11 mouse cellular contexts compared by ENCODE assay signal in the genomic region with DNA sequence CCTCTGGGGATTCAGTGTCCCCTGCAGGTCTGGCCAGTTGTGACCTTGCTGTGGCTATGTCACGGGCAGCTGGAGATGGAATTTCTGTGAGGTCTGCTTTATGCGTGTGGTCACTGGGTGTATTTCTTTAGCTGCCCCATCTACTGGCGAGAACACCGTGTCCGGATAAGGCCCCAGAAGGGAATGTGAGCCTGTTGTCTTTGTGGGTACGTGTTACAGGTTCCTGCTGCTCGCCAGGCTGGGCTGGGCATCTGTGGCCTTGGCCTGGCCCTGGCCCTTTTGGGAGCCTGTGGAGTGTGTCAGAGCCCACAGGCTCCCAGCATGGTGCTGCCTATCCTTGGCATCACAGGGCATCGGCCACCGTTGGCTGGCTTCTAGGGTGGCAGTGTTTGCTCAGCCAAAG. TPM values are rescaled to one million over a fixed set of nuclear protein-coding genes. Genes with fewer than 3 reads are reported as not detected.
A peak's percentile ranks its signal among the peaks of the same experiment; 100 is the strongest.
DNase-seq lines count a peak whose midpoint lies in the region; ATAC-seq and TF ChIP-seq lines count a peak whose summit lies in the region.
"Had no signal": no experiment of that assay in that cellular context is flagged by ENCODE, and none has a peak within 500 bp of the region (broad histone marks: within the 10 kb centered on the region; RNA-seq: fewer than 3 reads in every experiment).

No protein-coding gene starts in this region.

- H3K4me2 ChIP-seq in heart, embryonic 16.5 days (ENCODE audit: low read depth, low read length) = no peak overlapping the region
- 0 out of 2 replicates have a peak overlapping the region, but pooled peaks have one; percentile 23 for H3K4me2 ChIP-seq in kidney, embryonic 15.5 days
- H3K4me2 ChIP-seq: embryonic facial prominence, embryonic 12.5 days; liver, embryonic 15.5 days; neural tube, embryonic 15.5 days had no signal

- no peak for TF ChIP-seq CTCF in cerebellum, adult 2 months (IDR thresholded peaks at IDR 0.05; ENCODE audit: borderline replicate concordance, insufficient read depth, low read depth, low read length)

- 55% methylated on average over 9 of the region's 9 CpGs for WGBS in heart, embryonic 16.5 days
- WGBS in cerebellum, adult 2 months = 22% methylated on average over 9 of the region's 9 CpGs
- WGBS in kidney, embryonic 15.5 days = 53% methylated on average over 9 of the region's 9 CpGs

- DNase-seq in heart, adult 18-20 months = no peak
- DNase-seq in adrenal gland, adult 8-10 months = peak; percentile 65
- peak; percentile 53 to 66 for DNase-seq in cerebellum, adult 2 months
- DNase-seq in right cerebral cortex, postnatal 4 days = no peak
- DNase-seq in left cerebral cortex, adult 18-20 months (ENCODE audit: low spot score in 2 of 2) = no peak

- H3K27me3 ChIP-seq in heart, embryonic 16.5 days (ENCODE audit: control insufficient read depth, insufficient read depth, low read length) = peaks cover 4% of the 10 kb centered on the region; the same call in 1 of the 2 replicates
- H3K27me3 ChIP-seq in cerebellum, adult 2 months (ENCODE audit: control insufficient read depth, insufficient read depth, low read length) = peaks cover 6% of the 10 kb centered on the region; the same call in 1 of the 2 replicates
- H3K27me3 ChIP-seq in kidney, embryonic 15.5 days = no peaks in the 10 kb centered on the region; the same call in 1 of the 2 replicates
- H3K27me3 ChIP-seq: embryonic facial prominence, embryonic 12.5 days had no signal

- H3K9ac ChIP-seq in heart, embryonic 16.5 days (ENCODE audit: low read length) = peak overlapping the region; percentile 51; the same call in 1 of the 2 replicates
- H3K9ac ChIP-seq in kidney, embryonic 15.5 days = no peak overlapping the region
- H3K9ac ChIP-seq: embryonic facial prominence, embryonic 12.5 days; liver, embryonic 15.5 days; neural tube, embryonic 15.5 days had no signal

- no peak for TF ChIP-seq POLR2A in cerebellum, adult 2 months (IDR thresholded peaks at IDR 0.05; ENCODE audit: borderline replicate concordance, insufficient read depth, low read length)

- H3K27ac ChIP-seq in heart, embryonic 16.5 days (ENCODE audit: low read length) = peak overlapping the region; percentile 85
- H3K27ac ChIP-seq in cerebellum, adult 2 months (ENCODE audit: insufficient read depth, low read length) = no peak overlapping the region
- peak overlapping the region; percentile 91 for H3K27ac ChIP-seq in kidney, embryonic 15.5 days
- H3K27ac ChIP-seq: embryonic facial prominence, embryonic 12.5 days; liver, embryonic 15.5 days; neural tube, embryonic 15.5 days had no signal

- ATAC-seq in heart, embryonic 16.5 days (replicated peaks; ENCODE audit: extremely low read depth, insufficient read depth, low FRiP score) = no peak
- 0 out of 2 replicates have a peak, but pooled peaks have one; percentile 23 for ATAC-seq in kidney, embryonic 15.5 days (replicated peaks; ENCODE audit: low FRiP score)

- H3K4me3 ChIP-seq in heart, embryonic 16.5 days (ENCODE audit: low read length) = no peak overlapping the region
- no peak overlapping the region for H3K4me3 ChIP-seq in cerebellum, adult 2 months (replicated peaks; ENCODE audit: insufficient read depth, low read depth, low read length)
- H3K4me3 ChIP-seq in kidney, embryonic 15.5 days (replicated peaks) = no peak overlapping the region
- H3K4me3 ChIP-seq: embryonic facial prominence, embryonic 12.5 days; liver, embryonic 15.5 days; neural tube, embryonic 15.5 days had no signal

- H3K9me3 ChIP-seq in heart, embryonic 16.5 days (replicated peaks; ENCODE audit: control insufficient read depth, low read length) = no peaks in the 10 kb centered on the region
- no peaks in the 10 kb centered on the region for H3K9me3 ChIP-seq in kidney, embryonic 15.5 days (replicated peaks)
- H3K9me3 ChIP-seq: embryonic facial prominence, embryonic 12.5 days; G1E; liver, embryonic 15.5 days; neural tube, embryonic 15.5 days had no signal

- H3K4me1 ChIP-seq in heart, embryonic 16.5 days (ENCODE audit: control insufficient read depth, insufficient read depth, low read length) = peaks cover 35% of the 10 kb centered on the region
- H3K4me1 ChIP-seq in cerebellum, adult 2 months (ENCODE audit: control insufficient read depth, insufficient read depth, low read length) = peaks cover 16% of the 10 kb centered on the region
- H3K4me1 ChIP-seq in kidney, embryonic 15.5 days = peaks cover 73% of the 10 kb centered on the region

- no peaks in the 10 kb centered on the region for H3K36me3 ChIP-seq in heart, embryonic 16.5 days (ENCODE audit: control insufficient read depth, insufficient read depth)
- no peaks in the 10 kb centered on the region for H3K36me3 ChIP-seq in kidney, embryonic 15.5 days
- H3K36me3 ChIP-seq: G1E; liver, embryonic 15.5 days; neural tube, embryonic 15.5 days had no signal

RNA-seq across cellular contexts. Expression of gene Aif1l, which starts 4.8 kb away (rescaled TPM):
- polyA plus RNA-seq in heart, embryonic 16.5 days (2015; fragmentation: Nextera tagmentation; extraction: Ambion mirVana) = 50.7 and 55.4 TPM in 2 replicates
- 1 to 10 TPM; 2.5 to 3.5 TPM for total RNA-seq in heart, adult 18-20 months (2021)
- 10 to 100 TPM; 69.5 to 91.7 (median 75.3) TPM for total RNA-seq in adrenal gland, adult 8-10 months (2022)
- 11.7 and 14.1 TPM in 2 replicates for polyA plus RNA-seq in cerebellum, adult 2 months (2012; rRNA removed)
- polyA plus RNA-seq in kidney, embryonic 15.5 days (2015; fragmentation: Nextera tagmentation; extraction: Ambion mirVana) = 75.5 and 76.3 TPM in 2 replicates
- total RNA-seq in left cerebral cortex, adult 18-20 months (2021) = 1 to 10 TPM; 4.8 to 5.2 TPM
- polyA plus RNA-seq: G1E had no signal

RNA-seq across cellular contexts. Expression of gene Nup214, which starts 19.5 kb away (rescaled TPM):
- polyA plus RNA-seq in heart, embryonic 16.5 days (2015; fragmentation: Nextera tagmentation; extraction: Ambion mirVana) = 51.6 and 54.1 TPM in 2 replicates
- total RNA-seq in heart, adult 18-20 months (2021) = 10 to 100 TPM; 27.7 to 36.7 TPM
- 10 to 100 TPM; 64.9 to 70.7 (median 69.0) TPM for total RNA-seq in adrenal gland, adult 8-10 months (2022)
- 43.7 and 47.0 TPM in 2 replicates for polyA plus RNA-seq in cerebellum, adult 2 months (2012; rRNA removed)
- polyA plus RNA-seq in kidney, embryonic 15.5 days (2015; fragmentation: Nextera tagmentation; extraction: Ambion mirVana) = 91.5 and 94.7 TPM in 2 replicates
- total RNA-seq in left cerebral cortex, adult 18-20 months (2021) = 10 to 100 TPM; 54.4 to 56.3 TPM

Comparison
In these comparisons a context has a peak if more than half of its experiments do, and no peak if none do; other contexts are left out.
1. DNase-seq: peak in adrenal gland, adult 8-10 months (single experiment) and cerebellum, adult 2 months (2 of 2); none in heart, adult 18-20 months (0 of 2), right cerebral cortex, postnatal 4 days (single experiment) and left cerebral cortex, adult 18-20 months (0 of 2).
2. RNA of gene Aif1l, which starts 4.8 kb away (total RNA-seq): 69.5 to 91.7 TPM in adrenal gland, adult 8-10 months; 4.8 to 5.2 TPM in left cerebral cortex, adult 18-20 months and 2.5 to 3.5 TPM in heart, adult 18-20 months; every median in the first group is over 10 times any median in the second.